Mouse (Mus musculus): ENCODE measurements at regions not wholly inside any gene's neighbourhood (a gene's known extent, or its start where the extent isn't known, plus 50 kb on each side); places are given as distances from the start of the nearest gene placed in this dataset.
A peak's percentile ranks its signal among the peaks of the same experiment; 100 is the strongest.

GRCm38 (mm10) chr1:124652251-124652861 lies 607.0 kb upstream of the Dpp10 start:
- peak; percentile 88 for ATAC-seq
- H3K36me3 ChIP-seq (ENCODE audit: control insufficient read depth, insufficient read depth): no peaks in the 10 kb centered on the region

GRCm38 (mm10) chr1:124635246-124635768 lies 589.9 kb upstream of the Dpp10 start:
- H3K27ac ChIP-seq (ENCODE audit: low read length): no peak overlapping the region
- H3K4me3 ChIP-seq (replicated peaks; ENCODE audit: low read length): no peak overlapping the region
- no peak overlapping the region for H3K9ac ChIP-seq (replicated peaks; ENCODE audit: low read depth, low read length)
- H3K27me3 ChIP-seq (replicated peaks; ENCODE audit: control insufficient read depth, insufficient read depth, low read length): no peaks in the 10 kb centered on the region
- H3K36me3 ChIP-seq (ENCODE audit: control insufficient read depth, insufficient read depth): no peaks in the 10 kb centered on the region
- no peak for ATAC-seq
- H3K4me2 ChIP-seq (ENCODE audit: low read length): no peak overlapping the region
- no peaks in the 10 kb centered on the region for H3K9me3 ChIP-seq (ENCODE audit: control insufficient read depth, low read length)
- H3K4me1 ChIP-seq (replicated peaks; ENCODE audit: control insufficient read depth, insufficient read depth, low read length): no peaks in the 10 kb centered on the region

More at GRCm38 (mm10) chr1:124652251-124652861, 607.0 kb upstream of the Dpp10 start:
- Histone ChIP-seq H3K27me3 (replicated peaks; ENCODE audit: control insufficient read depth, insufficient read depth, low read length) (no peaks in the 10 kb centered on the region), H3K4me2 (ENCODE audit: low read length) (no peak overlapping the region), H3K4me1 (replicated peaks; ENCODE audit: control insufficient read depth, insufficient read depth, low read length) (no peaks in the 10 kb centered on the region), H3K27ac (ENCODE audit: low read length) (no peak overlapping the region), H3K9me3 (ENCODE audit: control insufficient read depth, low read length) (no peaks in the 10 kb centered on the region), H3K4me3 (replicated peaks; ENCODE audit: low read length) (no peak overlapping the region), H3K9ac (replicated peaks; ENCODE audit: low read depth, low read length) (no peak overlapping the region)
- 64% methylated on average over 3 of the region's 3 CpGs for WGBS

- no peaks in the 10 kb centered on the region for H3K9me3 ChIP-seq (ENCODE audit: control insufficient read depth, low read length)
- ATAC-seq: no peak
- no peaks in the 10 kb centered on the region for H3K27me3 ChIP-seq (replicated peaks; ENCODE audit: control insufficient read depth, insufficient read depth, low read length)
- H3K4me2 ChIP-seq (ENCODE audit: low read length): no peak overlapping the region
- H3K36me3 ChIP-seq (ENCODE audit: control insufficient read depth, insufficient read depth): no peaks in the 10 kb centered on the region
- H3K4me3 ChIP-seq (replicated peaks; ENCODE audit: low read length): no peak overlapping the region
- H3K27ac ChIP-seq (ENCODE audit: low read length): no peak overlapping the region
- no peaks in the 10 kb centered on the region for H3K4me1 ChIP-seq (replicated peaks; ENCODE audit: control insufficient read depth, insufficient read depth, low read length)
- H3K9ac ChIP-seq (replicated peaks; ENCODE audit: low read depth, low read length): no peak overlapping the region
Observed at GRCm38 (mm10) chr1:124630084-124630483, 584.7 kb upstream of the Dpp10 start.

GRCm38 (mm10) chr1:124584620-124585019 lies 539.3 kb upstream of the Dpp10 start:
- 92% methylated on average over 1 of the region's 1 CpGs for WGBS

More at GRCm38 (mm10) chr1:124584620-124585019, 539.3 kb upstream of the Dpp10 start:
- H3K4me3 ChIP-seq (replicated peaks; ENCODE audit: low read length): no peak overlapping the region
- H3K27me3 ChIP-seq (replicated peaks; ENCODE audit: control insufficient read depth, insufficient read depth, low read length): no peaks in the 10 kb centered on the region
- no peaks in the 10 kb centered on the region for H3K4me1 ChIP-seq (replicated peaks; ENCODE audit: control insufficient read depth, insufficient read depth, low read length)
- H3K9me3 ChIP-seq (ENCODE audit: control insufficient read depth, low read length): no peaks in the 10 kb centered on the region
- no peak overlapping the region for H3K9ac ChIP-seq (replicated peaks; ENCODE audit: low read depth, low read length)
- H3K27ac ChIP-seq (ENCODE audit: low read length): no peak overlapping the region
- H3K36me3 ChIP-seq (ENCODE audit: control insufficient read depth, insufficient read depth): no peaks in the 10 kb centered on the region
- no peak for ATAC-seq
- H3K4me2 ChIP-seq (ENCODE audit: low read length): no peak overlapping the region
